Mouse (Mus musculus): ENCODE measurements around the gene Fsip1.

- no peak for TF ChIP-seq POLR2A (IDR thresholded peaks at IDR 0.05; ENCODE audit: low read depth, low read length)
- no peak for TF ChIP-seq CTCF (IDR thresholded peaks at IDR 0.05; ENCODE audit: borderline replicate concordance, insufficient read depth, low read length)
Measured at GRCm38 (mm10) chr2:118298601-118299000, 41.8 kb upstream of the Fsip1 start.
